Mouse (Mus musculus): ENCODE measurements around the gene Prss23. TPM values are rescaled to one million over a fixed set of nuclear protein-coding genes. Genes with fewer than 3 reads are reported as not detected.

Prss23 gene
- total RNA-seq, 2 experiments from 2014 or later: 19.0 to 19.3 TPM

Other genes with a start within 250 kb of the Prss23 start
- 10 to 100 TPM; 57.9 to 77.5 TPM for gene Tmem135, start 123.0 kb downstream of the Prss23 start, total RNA-seq (2021)
- gene Fzd4, start 122.8 kb downstream of the Prss23 start, total RNA-seq (2021): 1 to 10 TPM; 6.5 to 6.7 TPM
- gene Me3, start 105.2 kb upstream of the Prss23 start, total RNA-seq (2021): 100 to 1,000 TPM; 103 TPM